Mouse (Mus musculus): ENCODE results near the gene Abca15. TPM values are rescaled to one million over a fixed set of nuclear protein-coding genes. Genes with fewer than 3 reads are reported as not detected.

The Abca15 gene
- polyA plus RNA-seq, 1 experiment from 2014 or later: not detected

DNA sequence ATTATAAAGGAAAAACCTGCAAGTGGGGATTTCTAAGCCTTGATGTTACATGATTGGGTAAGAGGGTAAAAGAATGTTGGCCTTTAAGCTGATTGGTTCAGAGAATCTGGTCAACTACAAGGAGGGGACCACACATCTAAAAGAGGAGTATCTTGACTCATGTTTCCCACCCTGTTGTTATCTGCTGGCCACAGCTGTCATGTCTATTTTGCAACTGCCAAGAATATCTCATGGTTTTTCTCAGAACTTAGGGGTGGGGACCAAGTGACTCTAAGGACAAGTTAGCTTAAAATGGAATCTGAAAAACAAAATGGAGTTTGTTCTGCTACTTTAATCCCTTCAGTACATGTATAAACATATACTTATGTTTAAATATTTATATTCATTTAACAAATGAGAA is 103.0 kb downstream of the Abca15 start:
- Histone ChIP-seq H3K4me3 (ENCODE audit: low read length) (no peak overlapping the region), H3K9ac (replicated peaks; ENCODE audit: low read length) (no peak overlapping the region), H3K4me2 (replicated peaks; ENCODE audit: low read depth, low read length) (no peak overlapping the region), H3K27me3 (ENCODE audit: insufficient read depth, low read length) (no peaks in the 10 kb centered on the region), H3K36me3 (ENCODE audit: insufficient read depth, low read length) (no peaks in the 10 kb centered on the region), H3K9me3 (ENCODE audit: low read length) (no peaks in the 10 kb centered on the region), H3K27ac (ENCODE audit: low read length) (no peak overlapping the region), H3K4me1 (ENCODE audit: insufficient read depth, low read length) (no peaks in the 10 kb centered on the region)
- ATAC-seq (ENCODE audit: low FRiP score, low TSS enrichment): no peak

Other genes with a start within 250 kb of the Abca15 start
- gene Dnah3, start 233.4 kb upstream of the Abca15 start, polyA plus RNA-seq (2015; fragmentation: Nextera tagmentation; extraction: Ambion mirVana): not detected in 2 replicates
- 34.3 and 40.4 TPM in 2 replicates for gene Tmem159, start 226.3 kb upstream of the Abca15 start, polyA plus RNA-seq (2015; fragmentation: Nextera tagmentation; extraction: Ambion mirVana)
- not detected in 2 replicates for gene Zp2, start 183.4 kb upstream of the Abca15 start, polyA plus RNA-seq (2015; fragmentation: Nextera tagmentation; extraction: Ambion mirVana)
- 3.5 TPM in 2 replicates for gene Anks4b, start 154.8 kb upstream of the Abca15 start, polyA plus RNA-seq (2015; fragmentation: Nextera tagmentation; extraction: Ambion mirVana)
- 71.3 and 77.0 TPM in 2 replicates for gene Crym, start 126.6 kb upstream of the Abca15 start, polyA plus RNA-seq (2015; fragmentation: Nextera tagmentation; extraction: Ambion mirVana)
- gene Abca14, start 124.7 kb upstream of the Abca15 start, polyA plus RNA-seq (2015; fragmentation: Nextera tagmentation; extraction: Ambion mirVana): not detected in 2 replicates
- gene Abca16, start 81.0 kb downstream of the Abca15 start, polyA plus RNA-seq (2015; fragmentation: Nextera tagmentation; extraction: Ambion mirVana): not detected in 2 replicates

Measured in kidney, embryonic 16.5 days (tissue).